Mouse (Mus musculus) CH12.LX (cell line): ENCODE data around the gene Kmt5b. TPM values are rescaled to one million over a fixed set of nuclear protein-coding genes. Genes with fewer than 3 reads are reported as not detected.
A peak's percentile ranks its signal among the peaks of the same experiment; 100 is the strongest.

Source experiments
- DNase-seq: peaks from one replicate; pipeline ENCODE4 v3.0.0-alpha.2; 2013; ENCODE audit errors: extremely low read depth
- H3K27ac ChIP-seq: 2 replicates; pipeline ENCODE4 v1.5.1; 2012; ENCODE audit warnings: low read depth, mild to moderate bottlenecking, control low read depth, moderate library complexity; ENCODE audit not compliant: insufficient read depth
- H3K27me3 ChIP-seq: replicated peaks from 2 replicates; pipeline ENCODE3; 2012; ENCODE audit warnings: inconsistent platforms
- H3K36me3 ChIP-seq, 2 experiments: replicated peaks in 1 of 2; 2 replicates each; pipeline versions ENCODE3 to v1.6.1; 2012; ENCODE audit warnings: inconsistent platforms in 1 of 2, low read length in 1 of 2, mild to moderate bottlenecking in 1 of 2, mixed read lengths in 1 of 2, moderate library complexity in 1 of 2; ENCODE audit not compliant: control insufficient read depth in 1 of 2, insufficient read depth in 1 of 2
- H3K4me1 ChIP-seq, 2 experiments: 2 replicates each; pipeline ENCODE4 v1.6.1; 2012; ENCODE audit warnings: inconsistent platforms in 1 of 2, moderate library complexity in 1 of 2; ENCODE audit not compliant: insufficient read depth in 2 of 2, control insufficient read depth in 1 of 2
- H3K4me2 ChIP-seq: 2 replicates; pipeline ENCODE4 v1.6.1; 2012; ENCODE audit warnings: low read depth, mild to moderate bottlenecking, control low read depth; ENCODE audit not compliant: poor library complexity, insufficient read depth, severe bottlenecking
- H3K4me3 ChIP-seq, 3 experiments: fragments of 150-350 bp in 1 of 3; sonication (generic) in 1 of 3; replicated peaks in 1 of 3; 2 replicates each; pipeline versions ENCODE3 to v1.5.1; 2011 to 2012; ENCODE audit warnings: low read depth in 2 of 3, low read length in 2 of 3, mild to moderate bottlenecking in 2 of 3, moderate library complexity in 2 of 3, control low read depth in 1 of 3, improper control_type of control experiment in 1 of 3, inconsistent platforms in 1 of 3, mixed read lengths in 1 of 3; ENCODE audit not compliant: poor library complexity in 1 of 3
- H3K79me2 ChIP-seq: replicated peaks from 2 replicates; pipeline ENCODE4 v1.6.1; 2012; ENCODE audit warnings: mild to moderate bottlenecking, moderate library complexity; ENCODE audit not compliant: control insufficient read depth, poor library complexity, insufficient read depth, severe bottlenecking; ENCODE audit errors: extremely low read depth
- H3K9ac ChIP-seq: 2 replicates; pipeline ENCODE4 v1.6.1; 2012; ENCODE audit warnings: low read depth, mild to moderate bottlenecking, control low read depth, moderate library complexity; ENCODE audit not compliant: insufficient read depth
- H3K9me3 ChIP-seq: replicated peaks from 2 replicates; pipeline ENCODE3; 2012; ENCODE audit warnings: low read length, inconsistent platforms, mixed read lengths
- BHLHE40 ChIP-seq: IDR thresholded peaks from 2 replicates; pipeline ENCODE4 v1.6.1; 2011; ENCODE audit warnings: mild to moderate bottlenecking, low read depth, low read length, improper control_type of control experiment
- CHD2 ChIP-seq: IDR thresholded peaks from 2 replicates; pipeline ENCODE4 v1.6.1; 2011; ENCODE audit warnings: low read length, improper control_type of control experiment
- CTCF ChIP-seq, 2 experiments: IDR thresholded peaks in 1 of 2; conservative IDR thresholded peaks in 1 of 2; 2 replicates each; pipeline ENCODE4 v1.5.1; 2011 to 2012; ENCODE audit warnings: low read depth in 2 of 2, low read length in 2 of 2, improper control_type of control experiment in 1 of 2, inconsistent platforms in 1 of 2, mild to moderate bottlenecking in 1 of 2, moderate library complexity in 1 of 2
- E2F4 ChIP-seq: IDR thresholded peaks from 2 replicates; pipeline ENCODE4 v1.6.1; 2011; ENCODE audit warnings: low read depth, low read length, improper control_type of control experiment; ENCODE audit not compliant: insufficient replicate concordance
- ELF1 ChIP-seq: IDR thresholded peaks from 2 replicates; pipeline ENCODE4 v1.6.1; 2014; ENCODE audit warnings: low read depth, mild to moderate bottlenecking, inconsistent platforms, low read length, improper control_type of control experiment
- EP300 ChIP-seq: IDR thresholded peaks from 2 replicates; pipeline ENCODE4 v1.6.1; 2011; ENCODE audit warnings: low read length, improper control_type of control experiment
- ETS1 ChIP-seq: conservative IDR thresholded peaks from 2 replicates; pipeline ENCODE4 v1.6.1; 2012; ENCODE audit warnings: low read depth, mild to moderate bottlenecking, inconsistent platforms, low read length, improper control_type of control experiment, moderate library complexity
- GABPA ChIP-seq: IDR thresholded peaks from 2 replicates; pipeline ENCODE4 v1.6.1; 2012; ENCODE audit warnings: low read depth, low read length, improper control_type of control experiment, inconsistent platforms; ENCODE audit not compliant: insufficient replicate concordance
- HCFC1 ChIP-seq: IDR thresholded peaks from 2 replicates; pipeline ENCODE4 v1.6.1; 2012; ENCODE audit warnings: low read depth, mild to moderate bottlenecking, inconsistent platforms, low read length, improper control_type of control experiment
- IRF4 ChIP-seq: IDR thresholded peaks from 2 replicates; pipeline ENCODE4 v1.6.1; 2014; ENCODE audit warnings: low read depth, mild to moderate bottlenecking, inconsistent platforms, low read length, improper control_type of control experiment
- JUND ChIP-seq: conservative IDR thresholded peaks from 2 replicates; pipeline ENCODE4 v1.6.1; 2011; ENCODE audit warnings: low read depth, low read length, improper control_type of control experiment
- KAT2A ChIP-seq: IDR thresholded peaks from 2 replicates; pipeline ENCODE4 v1.6.1; 2012; ENCODE audit warnings: low read length, improper control_type of control experiment, inconsistent platforms; ENCODE audit not compliant: insufficient replicate concordance
- MAFK ChIP-seq: IDR thresholded peaks from 2 replicates; pipeline ENCODE4 v1.6.1; 2011; ENCODE audit warnings: low read length, improper control_type of control experiment; ENCODE audit not compliant: insufficient replicate concordance
- MAX ChIP-seq: IDR thresholded peaks from 2 replicates; pipeline ENCODE4 v1.6.1; 2011; ENCODE audit warnings: low read length, improper control_type of control experiment
- MAZ ChIP-seq: IDR thresholded peaks from 2 replicates; pipeline ENCODE4 v1.6.1; 2012; ENCODE audit warnings: low read depth, mild to moderate bottlenecking, inconsistent platforms, low read length, improper control_type of control experiment, moderate library complexity
- MEF2A ChIP-seq: IDR thresholded peaks from 2 replicates; pipeline ENCODE4 v1.6.1; 2014; ENCODE audit warnings: low read depth, mild to moderate bottlenecking, inconsistent platforms, low read length, improper control_type of control experiment, borderline replicate concordance
- MXI1 ChIP-seq: IDR thresholded peaks from 2 replicates; pipeline ENCODE4 v1.6.1; 2011; ENCODE audit warnings: mild to moderate bottlenecking, low read depth, low read length, improper control_type of control experiment
- MYC ChIP-seq: IDR thresholded peaks from 2 replicates; pipeline ENCODE4 v1.6.1; 2011; ENCODE audit warnings: low read depth, mild to moderate bottlenecking, improper control_type of control experiment, low read length
- NELFE ChIP-seq: IDR thresholded peaks from 2 replicates; pipeline ENCODE4 v1.6.1; 2011; ENCODE audit warnings: low read depth, low read length, improper control_type of control experiment
- NRF1 ChIP-seq: IDR thresholded peaks from 2 replicates; pipeline ENCODE4 v1.6.1; 2014; ENCODE audit warnings: low read depth, mild to moderate bottlenecking, inconsistent platforms, low read length, improper control_type of control experiment, moderate library complexity
- PAX5 ChIP-seq: IDR thresholded peaks from 2 replicates; pipeline ENCODE4 v1.6.1; 2012; ENCODE audit warnings: low read length, inconsistent platforms, mixed read lengths
- POLR2AphosphoS2 ChIP-seq: IDR thresholded peaks from 2 replicates; pipeline ENCODE4 v1.6.1; 2011; ENCODE audit warnings: low read depth, low read length, improper control_type of control experiment
- RAD21 ChIP-seq: IDR thresholded peaks from 2 replicates; pipeline ENCODE4 v1.6.1; 2011; ENCODE audit warnings: low read depth, mild to moderate bottlenecking, low read length, improper control_type of control experiment, moderate library complexity
- RCOR1 ChIP-seq: conservative IDR thresholded peaks from 2 replicates; pipeline ENCODE4 v1.6.1; 2012; ENCODE audit warnings: low read depth, mild to moderate bottlenecking, inconsistent platforms, low read length, improper control_type of control experiment
- SIN3A ChIP-seq: IDR thresholded peaks from 2 replicates; pipeline ENCODE4 v1.6.1; 2012; ENCODE audit warnings: low read length, improper control_type of control experiment, inconsistent platforms
- SMC3 ChIP-seq: IDR thresholded peaks from 2 replicates; pipeline ENCODE4 v1.6.1; 2011; ENCODE audit warnings: low read depth, low read length, improper control_type of control experiment
- TBP ChIP-seq: conservative IDR thresholded peaks from 2 replicates; pipeline ENCODE4 v1.6.1; 2011; ENCODE audit warnings: low read depth, low read length, improper control_type of control experiment
- TCF12 ChIP-seq: IDR thresholded peaks from 2 replicates; pipeline ENCODE4 v1.6.1; 2014; ENCODE audit warnings: low read depth, mild to moderate bottlenecking, inconsistent platforms, low read length, improper control_type of control experiment
- UBTF ChIP-seq: IDR thresholded peaks from 2 replicates; pipeline ENCODE4 v1.6.1; 2012; ENCODE audit warnings: low read depth, mild to moderate bottlenecking, inconsistent platforms, low read length, improper control_type of control experiment, moderate library complexity
- USF2 ChIP-seq: conservative IDR thresholded peaks from 2 replicates; pipeline ENCODE4 v1.6.1; 2011; ENCODE audit warnings: low read depth, low read length, improper control_type of control experiment
- ZC3H11A ChIP-seq: IDR thresholded peaks from 2 replicates; pipeline ENCODE4 v1.6.1; 2012; ENCODE audit warnings: low read depth, mild to moderate bottlenecking, inconsistent platforms, low read length, improper control_type of control experiment
- ZKSCAN1 ChIP-seq: IDR thresholded peaks from 2 replicates; pipeline ENCODE4 v1.6.1; 2012; ENCODE audit warnings: low read depth, inconsistent platforms, low read length, improper control_type of control experiment, borderline replicate concordance
- ZNF384 ChIP-seq: IDR thresholded peaks from 2 replicates; pipeline ENCODE4 v1.6.1; 2012; ENCODE audit warnings: low read depth, low read length, improper control_type of control experiment, inconsistent platforms
- dilution Hi-C: fragments of 300-500 bp; cut with MboI; formaldehyde crosslinking; loops from 2 replicates; pipeline ENCODE4 v1.14.3; 2020; ENCODE audit warnings: low sequenced_read_pairs; ENCODE audit not compliant: extremely low pct_unique_long_range_greater_than_20kb, extremely low pct_ligation_motif_present
- in situ Hi-C: fragments of 300-500 bp; cut with MboI; formaldehyde crosslinking; loops from 3 replicates; pipeline ENCODE4 v1.14.3; 2019; ENCODE audit warnings: low sequenced_read_pairs, low pct_ligation_motif_present, low pct_unique_long_range_greater_than_20kb, mixed read lengths
- polyA plus RNA-seq: library from polyadenylated mRNA; unstranded; fragments of >175 nt; gene quantifications from 2 replicates; pipeline ENCODE4 v1.2.1, GENCODE M21; 2012; ENCODE audit warnings: low read depth; ENCODE audit not compliant: insufficient read length
- total RNA-seq, 2 experiments: library from RNA; depleted of rRNA; stranded (reverse); fragments of 300-350 nt in 1 of 2; fragments of >200 nt in 1 of 2; gene quantifications; 2 replicates each; pipeline ENCODE4 v1.2.3; 2012 to 2014

The Kmt5b gene
- total and polyA plus RNA-seq, 3 experiments = 10.9 to 16.6 (median 13.9) TPM

DNA sequence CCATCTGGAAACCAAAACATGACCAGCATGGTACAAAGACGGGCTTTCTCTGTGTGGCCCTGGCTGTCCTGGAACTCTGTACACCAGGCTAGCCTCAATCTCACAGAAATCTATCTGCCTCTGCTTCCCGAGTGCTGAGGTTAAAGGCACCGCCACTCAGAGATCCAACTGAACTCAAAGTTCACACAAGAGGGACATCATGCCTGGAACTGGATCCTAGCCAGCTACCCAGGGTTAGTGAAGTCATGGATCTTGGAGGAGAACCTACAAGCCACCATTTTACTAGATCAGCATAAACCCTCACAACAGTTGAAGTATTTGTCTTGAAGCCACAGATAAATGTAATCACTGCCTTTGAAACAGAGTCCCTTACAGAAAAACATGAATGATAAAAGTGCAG lies 31.2 kb upstream of the Kmt5b start:
- dilution Hi-C loops (no loop called here), in situ Hi-C loops (no loop called here)
- no peak overlapping the region for H3K27ac ChIP-seq
- H3K9me3 ChIP-seq = no peaks in the 10 kb centered on the region
- H3K4me1 ChIP-seq = peaks cover 3 to 13% of the 10 kb centered on the region in 2 experiments; a peak in 3 of 4 replicates
- no peak overlapping the region for H3K4me2 ChIP-seq
- no peak overlapping the region for H3K4me3 ChIP-seq
- H3K79me2 ChIP-seq = no peaks in the 10 kb centered on the region
- DNase-seq = no peak
- H3K27me3 ChIP-seq = no peaks in the 10 kb centered on the region
- no peaks in the 10 kb centered on the region for H3K36me3 ChIP-seq
- TF ChIP-seq HCFC1 = no peak
- no peak for TF ChIP-seq TCF12
- no peak for TF ChIP-seq MAX
- no peak for TF ChIP-seq POLR2AphosphoS2
- TF ChIP-seq SMC3 = no peak
- TF ChIP-seq MEF2A = no peak
- TF ChIP-seq USF2 = no peak
- no peak for TF ChIP-seq GABPA
- TF ChIP-seq IRF4 = no peak
- no peak for TF ChIP-seq ZNF384
- no peak for TF ChIP-seq MAZ
- no peak for TF ChIP-seq E2F4
- TF ChIP-seq MAFK = no peak
- no peak for TF ChIP-seq EP300
- TF ChIP-seq JUND = no peak
- TF ChIP-seq MXI1 = no peak
- TF ChIP-seq NELFE = no peak
- TF ChIP-seq CHD2 = no peak
- H3K9ac ChIP-seq = no peak overlapping the region

DNA sequence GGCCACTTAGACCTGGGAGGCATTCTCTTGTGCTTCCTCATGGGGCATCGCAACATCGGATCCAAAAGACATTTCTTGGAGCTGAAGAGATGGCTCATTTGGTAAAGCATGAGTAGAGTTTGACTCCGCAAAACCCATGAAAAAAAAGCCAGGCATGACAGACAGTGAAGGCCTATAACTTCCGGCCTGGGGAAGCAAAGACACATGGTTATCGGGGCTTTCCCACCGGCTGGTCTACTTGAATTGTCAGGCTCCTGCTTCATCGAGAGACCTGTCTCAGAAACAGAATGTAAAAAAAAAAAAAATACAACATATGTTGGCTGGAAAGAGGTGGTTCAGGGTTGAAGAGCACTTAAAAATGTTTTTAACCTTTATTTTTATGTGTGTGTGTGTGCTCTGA lies 27.6 kb upstream of the Kmt5b start:
- dilution Hi-C loops = no loop called here
- TF ChIP-seq USF2 = no peak
- no peak for TF ChIP-seq PAX5
- no peak for TF ChIP-seq RCOR1
- TF ChIP-seq BHLHE40 = no peak
- no peak for TF ChIP-seq KAT2A
- TF ChIP-seq HCFC1 = no peak
- TF ChIP-seq TBP = no peak
- TF ChIP-seq MAZ = no peak
- peak; percentile 77 for TF ChIP-seq MYC
- TF ChIP-seq GABPA = no peak
- TF ChIP-seq ETS1 = no peak
- TF ChIP-seq ZC3H11A = no peak
- no peak for TF ChIP-seq JUND
- no peak for TF ChIP-seq RAD21
- no peak for TF ChIP-seq SIN3A
- TF ChIP-seq ZKSCAN1 = no peak
- peak; percentile 66 for TF ChIP-seq MAX
- no peak for TF ChIP-seq NRF1
- TF ChIP-seq UBTF = no peak
- TF ChIP-seq CTCF (conservative IDR thresholded peaks at IDR 0.05 in 1 of 2, IDR thresholded peaks at IDR 0.05 in 1 of 2; ENCODE audit: low read depth in 2 of 2, low read length in 2 of 2) = no peak
- peak; percentile 9; the same call in 1 of the 2 replicates for TF ChIP-seq ELF1
- no peak for TF ChIP-seq MAFK
- peak; percentile 45; the same call in 1 of the 2 replicates for TF ChIP-seq MXI1
- TF ChIP-seq ZNF384 = peak; percentile 71
- no peak for TF ChIP-seq POLR2AphosphoS2
- H3K9ac ChIP-seq = no peak overlapping the region
- no peak overlapping the region for H3K27ac ChIP-seq
- no peak overlapping the region for H3K4me3 ChIP-seq
- no peaks in the 10 kb centered on the region for H3K79me2 ChIP-seq
- H3K4me2 ChIP-seq = no peak overlapping the region
- H3K36me3 ChIP-seq = no peaks in the 10 kb centered on the region
- in situ Hi-C loops = no loop called here
- peaks cover 8 to 10% of the 10 kb centered on the region in 2 experiments; a peak in 3 of 4 replicates for H3K4me1 ChIP-seq
- H3K27me3 ChIP-seq = no peaks in the 10 kb centered on the region
- no peak for DNase-seq
- no peaks in the 10 kb centered on the region for H3K9me3 ChIP-seq
